Mouse (Mus musculus) liver, embryonic 11.5 days (tissue): Measurements from ENCODE around the gene Ephx1. TPM values are rescaled to one million over a fixed set of nuclear protein-coding genes. Genes with fewer than 3 reads are reported as not detected.
"Not testable (repeated sequence)": the region's sequence is repeated elsewhere in the genome, so short reads cannot be mapped to it uniquely, and the experiment has no call there.

Experiments
- ATAC-seq: fragments of 200-750 bp; cut with Nextera tagmentation; replicated peaks from 2 replicates; pipeline ENCODE4 v1.8.0; 2017; ENCODE audit warnings: moderate number of reproducible peaks, mild to moderate bottlenecking, moderate TSS enrichment, moderate library complexity; ENCODE audit not compliant: low FRiP score
- DNase-seq: peaks from one replicate; pipeline ENCODE4 v3.0.0-alpha.2; 2017; ENCODE audit warnings: low spot score
- H3K27ac ChIP-seq: fragments of 300-500 bp; sonication (generic); 2 replicates; pipeline ENCODE4 v1.5.1; 2014; ENCODE audit warnings: mild to moderate bottlenecking, low read depth, low read length, control low read depth
- H3K27me3 ChIP-seq: fragments of 300-500 bp; sonication (generic); replicated peaks from 2 replicates; pipeline ENCODE4 v1.6.1; 2014; ENCODE audit warnings: low read length, mixed read lengths; ENCODE audit not compliant: control insufficient read depth, insufficient read depth
- H3K36me3 ChIP-seq: fragments of 300-500 bp; sonication (generic); 2 replicates; pipeline ENCODE4 v1.6.1; 2014; ENCODE audit warnings: mild to moderate bottlenecking, low read length, moderate library complexity, mixed read lengths; ENCODE audit not compliant: control insufficient read depth, insufficient read depth
- H3K4me1 ChIP-seq: fragments of 300-500 bp; sonication (generic); replicated peaks from 2 replicates; pipeline ENCODE4 v1.6.1; 2014; ENCODE audit warnings: low read length, mixed read lengths; ENCODE audit not compliant: control insufficient read depth, insufficient read depth
- H3K4me2 ChIP-seq: fragments of 300-500 bp; sonication (generic); 2 replicates; pipeline ENCODE4 v1.6.1; 2014; ENCODE audit warnings: mild to moderate bottlenecking, control low read depth, moderate library complexity
- H3K4me3 ChIP-seq: fragments of 300-500 bp; sonication (generic); 2 replicates; pipeline ENCODE4 v1.5.1; 2014; ENCODE audit warnings: low read depth, low read length, control low read depth
- H3K9ac ChIP-seq: fragments of 300-500 bp; sonication (generic); 2 replicates; pipeline ENCODE4 v1.6.1; 2014; ENCODE audit warnings: low read depth, low read length, control low read depth
- H3K9me3 ChIP-seq: fragments of 300-500 bp; sonication (generic); 2 replicates; pipeline ENCODE4 v1.6.1; 2016; ENCODE audit warnings: low read length, inconsistent platforms, mixed read lengths; ENCODE audit not compliant: control insufficient read depth
- WGBS: fragments of 180-500 bp; shearing (Covaris S2); extraction: QIAGEN DNeasy Blood & Tissue Kit; methylation state at CpG from one replicate; pipeline ENCODE4 v1.1.7; 2014; 5-methylcytosine and 5-hydroxymethylcytosine counted together
- polyA plus RNA-seq: library from polyadenylated mRNA; unstranded; fragments of >200 nt; fragmentation: Nextera tagmentation; extraction: Ambion mirVana; gene quantifications from 2 replicates; pipeline ENCODE4 v1.2.1, GENCODE M21; 2014

Ephx1 gene
- polyA plus RNA-seq, 1 experiment from 2014 or later, result 1.6 TPM

GRCm38 (mm10) chr1:180936610-180937398 is 83.9 kb downstream of the Ephx1 start:
- WGBS, result 2% methylated on average over 31 of the region's 41 CpGs
- H3K27ac ChIP-seq, H3K9me3 ChIP-seq, H3K36me3 ChIP-seq: not testable (repeated sequence)
- Histone ChIP-seq H3K4me1 (peaks cover 17% of the 10 kb centered on the region), H3K27me3 (peaks cover 34% of the 10 kb centered on the region), H3K4me2 (peak overlapping the region; percentile 71), H3K9ac (peak overlapping the region; percentile 62), H3K4me3 (peak overlapping the region; percentile 46)
- DNase-seq, result peak; percentile 79
- ATAC-seq, result peak; percentile 97

- Histone ChIP-seq H3K27ac (no peak within 1 kb of the TSS), H3K4me2 (peak within 1 kb of the TSS; percentile 71), H3K9ac (peak within 1 kb of the TSS; percentile 62; the same call in 1 of the 2 replicates), H3K27me3 (peaks cover 34% of the 10 kb centered on the region), H3K4me1 (peaks cover 8% of the 10 kb centered on the region; the same call in 1 of the 2 replicates), H3K9me3 (no peaks in the 10 kb centered on the region), H3K4me3 (no peak within 1 kb of the TSS), H3K36me3 (no peaks in the 10 kb centered on the region)
- ATAC-seq (no peak), DNase-seq (no peak)
- WGBS, result 20% methylated on average over 21 of the region's 21 CpGs
Observed at GRCm38 (mm10) chr1:180934467-180935419, 86.0 kb downstream of the Ephx1 start, which contains the start of gene Lefty1. Gene Lefty1, plus strand, starts transcription at chr1:180935022.

- H3K27me3 ChIP-seq, result peaks cover 34% of the 10 kb centered on the region
- no peak overlapping the region for H3K4me2 ChIP-seq
- H3K4me1 ChIP-seq, result peaks cover 8% of the 10 kb centered on the region; the same call in 1 of the 2 replicates
- H3K4me3 ChIP-seq, result no peak overlapping the region
- no peak for ATAC-seq
- H3K27ac ChIP-seq, result no peak overlapping the region
- 34% methylated on average over 6 of the region's 6 CpGs for WGBS
- H3K9ac ChIP-seq, result no peak overlapping the region
- H3K36me3 ChIP-seq, result no peaks in the 10 kb centered on the region
- DNase-seq, result no peak
- no peaks in the 10 kb centered on the region for H3K9me3 ChIP-seq
Observed at GRCm38 (mm10) chr1:180933659-180934058, 87.0 kb downstream of the Ephx1 start.

GRCm38 (mm10) chr1:180931106-180931505 is 89.6 kb downstream of the Ephx1 start:
- no peaks in the 10 kb centered on the region for H3K36me3 ChIP-seq
- peaks cover 3% of the 10 kb centered on the region; the same call in 1 of the 2 replicates for H3K4me1 ChIP-seq
- no peak overlapping the region for H3K27ac ChIP-seq
- H3K27me3 ChIP-seq, result peaks cover 34% of the 10 kb centered on the region
- WGBS, result 77% methylated on average over 3 of the region's 3 CpGs
- H3K4me3 ChIP-seq, result no peak overlapping the region
- H3K9ac ChIP-seq, result no peak overlapping the region
- ATAC-seq (no peak), DNase-seq (no peak)
- H3K4me2 ChIP-seq, result no peak overlapping the region
- H3K9me3 ChIP-seq, result no peaks in the 10 kb centered on the region

- DNase-seq (no peak), ATAC-seq (no peak)
- Histone ChIP-seq H3K4me3 (no peak overlapping the region), H3K9ac (no peak overlapping the region), H3K27ac (no peak overlapping the region), H3K9me3 (no peaks in the 10 kb centered on the region), H3K27me3 (peaks cover 19% of the 10 kb centered on the region), H3K36me3 (no peaks in the 10 kb centered on the region), H3K4me2 (no peak overlapping the region), H3K4me1 (no peaks in the 10 kb centered on the region; the same call in 1 of the 2 replicates)
- WGBS, result 37% methylated on average over 2 of the region's 2 CpGs
Observed at GRCm38 (mm10) chr1:180929599-180929998, 91.1 kb downstream of the Ephx1 start.

- Histone ChIP-seq H3K4me2 (no peak overlapping the region), H3K27ac (no peak overlapping the region), H3K9ac (no peak overlapping the region), H3K27me3 (no peaks in the 10 kb centered on the region), H3K4me3 (no peak overlapping the region), H3K9me3 (no peaks in the 10 kb centered on the region), H3K36me3 (no peaks in the 10 kb centered on the region), H3K4me1 (no peaks in the 10 kb centered on the region)
- DNase-seq, result no peak
- no peak for ATAC-seq
- WGBS, result 57% methylated on average over 4 of the region's 4 CpGs
Observed at GRCm38 (mm10) chr1:180926286-180926685, 94.4 kb downstream of the Ephx1 start.

Other genes with a start within 250 kb of the Ephx1 start
- 1,897 and 1,996 TPM in 2 replicates for gene H3f3a, start 207.0 kb downstream of the Ephx1 start, polyA plus RNA-seq
- gene Sde2, start 169.8 kb downstream of the Ephx1 start, polyA plus RNA-seq, result 49.0 and 49.2 TPM in 2 replicates
- not detected in 2 replicates for gene Lefty2, start 127.8 kb downstream of the Ephx1 start, polyA plus RNA-seq
- gene Pycr2, start 116.6 kb downstream of the Ephx1 start, polyA plus RNA-seq, result 162 and 171 TPM in 2 replicates
- gene Lefty1, start 85.9 kb downstream of the Ephx1 start, polyA plus RNA-seq, result 7.3 and 9.5 TPM in 2 replicates
- 7.8 and 8.3 TPM in 2 replicates for gene Tmem63a, start 78.6 kb downstream of the Ephx1 start, polyA plus RNA-seq
- not detected in 2 replicates for gene 9130409I23Rik, start 30.3 kb upstream of the Ephx1 start, polyA plus RNA-seq
- 38.1 and 38.8 TPM in 2 replicates for gene Nvl, start 123.3 kb upstream of the Ephx1 start, polyA plus RNA-seq
- 77.6 and 82.7 TPM in 2 replicates for gene Cnih4, start 123.8 kb upstream of the Ephx1 start, polyA plus RNA-seq
- gene Wdr26, start 191.1 kb upstream of the Ephx1 start, polyA plus RNA-seq, result 33.8 and 40.0 TPM in 2 replicates